Mouse (Mus musculus): ENCODE results near the gene Ddx39. TPM values are rescaled to one million over a fixed set of nuclear protein-coding genes. Genes with fewer than 3 reads are reported as not detected.

Ddx39 gene
- polyA plus RNA-seq (2017; shearing (Covaris generic)), result 100 to 1,000 TPM; 164 to 195 TPM

DNA sequence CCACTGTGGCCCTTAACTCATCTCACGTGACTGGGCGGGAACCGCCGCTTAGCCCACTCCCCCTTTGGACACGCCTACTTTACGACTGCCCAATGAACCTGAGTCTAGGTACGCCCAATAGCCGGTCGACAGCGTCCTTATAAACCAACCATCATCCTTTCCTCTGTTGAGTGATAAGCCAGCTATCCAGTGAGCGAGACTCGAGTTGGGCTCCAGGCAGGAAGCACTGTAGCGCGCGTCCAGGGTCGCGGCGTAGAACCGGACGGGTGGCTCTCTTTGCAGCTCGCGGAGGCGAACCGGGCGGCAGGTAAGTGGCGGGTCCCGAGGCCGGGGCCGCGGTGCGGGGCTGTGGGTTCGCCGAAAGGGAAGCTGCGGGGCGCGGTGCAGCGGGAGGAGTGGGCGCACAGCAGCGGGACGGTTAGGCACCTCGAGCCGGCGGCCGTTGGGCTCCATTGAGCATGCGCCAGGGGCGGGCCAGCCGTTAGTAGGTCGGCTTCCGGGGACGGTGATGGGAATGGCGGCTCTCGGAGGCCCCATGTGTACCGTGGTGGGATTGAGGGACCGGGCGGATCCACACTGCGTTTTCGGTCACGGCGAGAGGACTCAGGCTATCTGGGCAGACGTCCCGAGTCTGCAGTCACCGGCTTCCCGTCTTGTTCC is at the start of gene Ddx39:
Gene Ddx39, plus strand, starts transcription at position 147 of the 660 bp plus-strand sequence.
- ATAC-seq, result peak; percentile 99

DNA sequence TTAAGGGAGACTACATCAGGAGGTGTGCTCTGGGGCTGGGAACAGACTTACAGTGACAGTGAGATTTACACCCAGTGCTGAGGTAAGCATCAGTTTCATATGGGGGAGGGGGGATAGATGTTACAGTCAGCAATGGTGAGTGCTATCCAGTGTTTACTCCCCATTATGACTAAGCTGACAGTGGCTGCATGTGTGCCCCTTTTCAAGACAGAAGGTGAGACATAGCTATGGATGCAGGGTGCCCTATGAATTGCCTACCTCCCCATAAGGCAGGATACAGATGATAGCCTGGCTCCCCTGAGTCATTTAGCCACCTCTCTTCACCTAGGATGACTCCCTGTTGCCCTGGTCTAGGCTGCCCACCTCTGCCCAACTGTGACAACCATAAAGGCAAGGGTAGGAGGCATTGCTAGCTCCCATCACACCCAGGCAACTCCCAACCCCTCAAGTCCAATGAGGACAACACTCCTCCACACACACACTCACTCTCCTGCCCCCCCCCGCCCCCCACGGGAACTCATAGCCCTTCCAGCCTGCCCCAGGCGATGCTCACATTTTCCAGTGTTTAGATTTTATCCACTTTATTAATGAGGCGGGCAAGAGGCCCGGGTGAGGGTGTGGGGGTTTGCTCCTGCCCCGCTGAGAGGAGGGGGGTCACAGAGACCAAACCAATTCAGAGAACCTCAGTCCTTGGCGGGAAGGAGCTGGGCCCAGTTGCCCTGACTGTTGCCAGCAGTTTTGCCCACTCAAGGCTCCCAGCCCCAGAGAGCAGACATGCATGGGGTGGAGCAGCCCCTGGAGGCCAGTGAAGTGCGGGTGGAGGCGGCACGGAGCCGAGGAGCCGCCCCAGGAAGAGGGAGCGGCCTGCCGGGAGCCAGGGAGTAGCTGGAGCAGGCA is 48.8 kb upstream of the Ddx39 start, which contains the start of gene Ptger1:
Gene Ptger1, plus strand, starts transcription at position 710 of the 897 bp plus-strand sequence.
- no peak for ATAC-seq

GRCm38 (mm10) chr8:83666866-83667234 is 48.1 kb upstream of the Ddx39 start:
- no peak for ATAC-seq

- no peak for ATAC-seq
Observed at GRCm38 (mm10) chr8:83667526-83667925, 47.5 kb upstream of the Ddx39 start.

DNA sequence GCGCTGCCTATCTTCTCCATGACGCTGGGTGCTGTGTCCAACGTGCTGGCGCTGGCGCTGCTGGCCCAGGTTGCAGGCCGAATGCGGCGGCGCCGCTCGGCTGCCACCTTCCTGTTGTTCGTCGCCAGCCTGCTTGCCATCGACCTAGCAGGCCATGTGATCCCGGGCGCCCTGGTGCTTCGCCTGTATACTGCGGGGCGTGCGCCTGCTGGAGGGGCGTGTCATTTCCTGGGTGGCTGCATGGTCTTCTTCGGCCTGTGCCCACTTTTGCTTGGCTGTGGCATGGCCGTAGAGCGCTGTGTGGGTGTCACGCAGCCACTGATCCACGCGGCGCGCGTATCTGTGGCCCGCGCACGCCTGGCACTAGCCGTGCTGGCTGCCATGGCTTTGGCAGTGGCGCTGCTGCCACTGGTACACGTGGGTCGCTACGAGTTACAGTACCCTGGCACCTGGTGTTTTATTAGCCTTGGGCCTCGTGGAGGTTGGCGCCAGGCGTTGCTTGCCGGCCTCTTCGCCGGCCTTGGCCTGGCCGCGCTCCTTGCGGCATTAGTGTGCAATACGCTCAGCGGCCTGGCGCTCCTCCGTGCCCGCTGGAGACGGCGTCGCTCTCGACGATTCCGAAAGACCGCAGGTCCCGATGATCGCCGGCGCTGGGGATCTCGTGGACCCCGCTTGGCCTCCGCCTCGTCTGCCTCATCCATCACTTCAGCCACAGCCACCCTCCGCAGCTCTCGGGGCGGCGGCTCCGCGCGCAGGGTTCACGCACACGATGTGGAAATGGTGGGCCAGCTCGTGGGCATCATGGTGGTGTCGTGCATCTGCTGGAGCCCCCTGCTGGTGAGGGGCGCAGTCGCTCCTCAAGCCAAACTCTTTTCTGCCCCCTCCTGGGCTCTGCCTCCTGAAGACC is 46.7 kb upstream of the Ddx39 start:
- ATAC-seq, result peak; percentile 15

DNA sequence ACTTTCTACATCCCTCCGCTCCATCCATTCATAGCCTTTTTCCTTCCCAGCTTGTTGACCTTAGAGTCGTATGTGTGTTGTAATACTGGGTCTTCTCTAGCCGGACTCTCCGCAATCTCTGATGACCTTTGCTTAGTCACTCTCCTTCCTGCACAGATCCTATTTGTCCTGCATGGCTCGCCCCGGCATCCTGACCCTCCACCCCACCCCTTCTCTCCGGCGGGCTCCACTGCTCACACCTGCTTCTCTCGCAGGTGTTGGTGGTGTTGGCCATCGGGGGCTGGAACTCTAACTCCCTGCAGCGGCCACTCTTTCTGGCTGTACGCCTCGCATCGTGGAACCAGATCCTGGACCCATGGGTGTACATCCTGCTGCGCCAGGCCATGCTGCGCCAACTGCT is 46.0 kb upstream of the Ddx39 start:
- no peak for ATAC-seq

DNA sequence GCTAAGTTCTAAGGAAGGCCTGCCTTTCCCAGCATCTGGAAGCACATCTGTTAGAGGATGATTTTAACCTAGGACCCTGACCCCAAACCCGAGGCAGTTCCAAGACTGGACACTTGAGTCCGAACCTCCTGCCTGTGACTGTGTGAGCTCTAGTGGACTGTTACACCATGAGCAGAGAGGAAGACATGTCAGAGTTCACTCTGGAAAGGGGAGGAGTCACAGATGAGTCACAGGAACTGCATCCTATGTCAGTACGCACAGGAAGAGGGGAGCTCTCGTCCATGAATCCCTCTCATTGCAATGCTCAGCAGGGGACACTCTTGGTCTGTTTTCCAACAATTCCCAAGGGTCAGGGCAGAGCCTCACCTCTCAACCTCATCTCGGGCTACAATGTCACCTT is 42.0 kb upstream of the Ddx39 start:
- no peak for ATAC-seq

DNA sequence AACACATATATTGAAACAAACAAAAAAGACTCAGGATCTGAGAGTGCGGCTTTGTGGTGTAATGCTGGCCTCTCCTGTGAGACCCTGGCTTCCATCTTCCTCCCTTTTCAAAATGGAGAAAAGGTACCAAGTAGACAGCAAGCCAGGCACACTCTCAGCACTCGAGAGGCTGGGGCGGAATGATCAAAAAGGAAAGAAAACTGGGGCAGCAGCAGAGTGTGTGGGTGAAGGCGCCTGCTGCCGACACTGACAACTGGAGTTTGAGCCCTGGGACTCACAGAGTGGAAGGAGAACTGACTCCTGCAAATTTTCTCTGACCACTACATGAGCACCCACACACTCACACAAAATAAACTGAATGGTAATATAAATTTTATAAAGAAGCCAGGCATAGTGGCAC is 40.5 kb upstream of the Ddx39 start:
- no peak for ATAC-seq

GRCm38 (mm10) chr8:83679866-83680265 is 35.1 kb upstream of the Ddx39 start:
- ATAC-seq, result no peak

- no peak for ATAC-seq
Observed at GRCm38 (mm10) chr8:83680603-83681002, 34.4 kb upstream of the Ddx39 start.

DNA sequence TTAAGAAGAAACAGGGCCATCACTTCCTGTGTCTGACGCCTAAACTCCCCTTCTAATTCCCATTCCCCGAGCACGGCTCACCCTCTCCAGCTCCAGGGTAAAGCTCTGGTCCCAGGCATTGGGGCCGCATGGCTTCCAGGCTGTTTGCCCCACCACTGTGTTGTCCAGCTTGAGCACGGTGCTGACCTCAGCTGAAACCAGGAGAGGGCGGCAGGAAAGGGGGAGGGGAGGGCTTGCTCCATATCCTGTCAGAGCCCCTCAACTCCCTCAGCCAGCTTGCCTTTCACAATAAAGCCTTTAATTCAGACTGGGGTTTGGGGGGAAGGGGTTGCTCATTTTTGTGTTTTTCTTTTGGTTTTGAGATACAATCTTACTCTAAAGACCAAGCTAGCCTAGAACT is 33.9 kb upstream of the Ddx39 start:
- ATAC-seq, result no peak

- no peak for ATAC-seq
Observed at GRCm38 (mm10) chr8:83684517-83684916, 30.5 kb upstream of the Ddx39 start.

GRCm38 (mm10) chr8:83689264-83689663 is 25.7 kb upstream of the Ddx39 start:
- ATAC-seq, result no peak

GRCm38 (mm10) chr8:83693609-83694236 is 21.3 kb upstream of the Ddx39 start:
- ATAC-seq, result no peak

DNA sequence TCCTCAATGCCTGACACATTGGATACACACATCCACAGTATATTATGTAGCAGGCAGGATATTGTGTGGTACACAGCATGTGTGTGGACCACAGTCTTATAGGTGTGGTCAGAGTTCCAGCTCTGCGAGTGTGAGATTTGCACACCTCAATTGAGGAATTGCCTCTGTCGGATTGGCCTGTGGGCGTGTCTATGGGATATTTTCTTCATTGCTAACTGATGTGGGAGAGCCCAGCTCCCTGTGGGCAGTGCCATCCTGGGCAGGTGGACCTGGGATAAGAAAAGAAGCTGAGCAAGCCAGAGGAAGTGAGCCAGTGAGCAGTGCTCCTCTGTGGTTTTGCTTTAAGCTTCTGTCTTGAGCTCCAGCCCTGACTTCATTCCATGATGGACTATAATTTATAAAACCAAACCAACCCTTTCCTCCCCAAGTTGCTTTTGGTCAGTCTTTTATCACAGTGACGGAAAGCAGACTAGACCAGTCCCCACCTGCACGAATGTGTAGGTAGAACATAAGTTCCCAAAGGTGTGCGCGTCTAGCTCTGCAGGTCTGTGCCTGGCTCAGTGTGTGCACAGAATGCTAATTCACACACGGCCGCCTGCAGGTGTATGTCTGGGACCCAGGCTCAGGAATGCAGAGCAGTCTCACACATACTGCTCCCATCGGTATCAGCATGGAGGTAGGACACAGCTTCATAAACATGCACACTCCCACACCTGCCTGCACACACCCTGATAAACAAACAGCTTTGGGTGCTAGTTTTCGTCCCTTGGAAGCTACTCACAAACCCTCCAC is 20.4 kb upstream of the Ddx39 start:
- ATAC-seq, result no peak

DNA sequence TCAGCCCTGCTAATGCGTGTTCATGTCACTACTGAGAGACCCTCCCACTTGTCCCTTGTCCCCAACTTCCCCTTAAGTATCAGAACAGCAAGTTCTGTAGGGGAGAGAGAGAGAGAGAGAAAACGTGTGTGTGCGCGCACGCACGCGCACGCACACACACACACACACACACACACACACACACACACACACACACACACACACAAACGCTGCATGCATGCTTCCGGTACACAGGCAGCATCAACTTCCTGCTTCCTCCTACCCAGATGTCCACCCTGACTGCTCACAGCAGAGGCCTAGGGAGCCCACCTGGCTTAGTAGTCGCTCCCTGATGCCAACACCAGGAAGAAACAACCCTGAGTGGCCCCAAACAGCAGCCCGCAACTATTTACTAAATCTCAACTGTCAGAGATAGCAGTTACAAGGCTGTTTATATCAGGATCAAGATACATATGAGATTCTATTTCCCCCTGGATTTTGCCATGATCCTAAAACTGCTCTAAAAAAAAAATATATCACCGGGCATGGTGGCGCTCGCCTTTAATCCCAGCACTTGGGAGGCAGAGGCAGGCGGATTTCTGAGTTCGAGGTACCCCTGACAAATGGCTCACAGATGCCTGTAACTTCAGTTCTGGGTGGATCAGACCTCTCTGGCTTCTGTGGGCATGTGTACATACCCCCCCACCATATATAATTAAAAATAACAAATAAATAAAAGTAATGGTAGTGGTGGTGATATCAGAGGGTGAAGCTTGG is 19.4 kb upstream of the Ddx39 start:
- ATAC-seq, result peak; percentile 15

GRCm38 (mm10) chr8:83697374-83698220 is 17.4 kb upstream of the Ddx39 start:
- ATAC-seq, result no peak

- peak; percentile 79 for ATAC-seq
Observed at GRCm38 (mm10) chr8:83698291-83698660, 16.7 kb upstream of the Ddx39 start.

DNA sequence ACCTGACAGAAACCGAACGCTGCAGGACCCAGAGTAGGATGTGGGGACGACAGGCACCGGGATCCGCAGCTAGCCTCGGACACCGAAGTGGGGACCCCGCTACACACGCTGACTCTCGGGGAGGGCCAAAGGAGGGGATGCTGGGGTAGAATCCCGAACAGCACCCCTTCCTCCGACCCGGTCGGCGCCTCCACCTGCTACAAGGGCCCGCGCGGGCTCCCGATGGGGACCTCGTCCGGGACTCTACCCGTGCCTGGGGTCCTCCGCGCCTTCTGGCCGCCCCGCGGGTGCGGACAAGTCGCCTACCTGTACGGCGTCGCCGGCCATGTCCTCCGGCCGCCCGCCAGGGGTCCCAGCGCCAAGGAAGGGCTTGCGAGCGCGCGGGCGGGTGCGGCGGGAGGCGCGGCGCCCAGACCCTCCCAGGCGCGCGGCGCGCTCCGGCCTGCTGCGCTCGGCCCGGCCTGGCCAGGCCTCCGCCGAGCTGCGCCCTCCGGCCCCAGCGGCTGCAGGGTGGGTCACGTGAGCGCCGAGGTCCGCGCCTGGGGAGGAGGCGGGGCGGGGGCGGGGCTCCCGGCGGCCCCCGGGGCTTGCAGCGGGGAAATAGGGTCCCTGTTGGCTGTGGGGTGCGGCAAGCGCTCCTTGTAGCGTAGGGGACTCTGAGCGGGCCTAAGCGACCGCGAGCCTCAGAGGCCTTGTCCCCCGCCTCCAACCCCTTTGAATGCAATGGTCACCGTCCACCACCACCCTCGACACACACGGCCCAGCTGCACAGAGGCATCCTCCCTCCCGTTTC is 16.1 kb upstream of the Ddx39 start, which contains the start of gene Pkn1:
Gene Pkn1, minus strand, starts transcription at position 519 of the 793 bp plus-strand sequence.
- ATAC-seq, result no peak
